Mouse (Mus musculus) urinary bladder, postnatal 14 days (tissue): Measurements from ENCODE around the gene Hnrnpul1.
"Not testable (repeated sequence)": the region's sequence is repeated elsewhere in the genome, so short reads cannot be mapped to it uniquely, and the experiment has no call there.

Experiments used
- DNase-seq: peaks from one replicate; pipeline ENCODE4 v3.0.0; 2021; ENCODE audit warnings: low spot score

The Hnrnpul1 gene

GRCm38 (mm10) chr7:25780021-25780420, 25.5 kb upstream of the Hnrnpul1 start:
- DNase-seq, result no peak

- no peak for DNase-seq
These were observed 13.7 kb upstream of the Hnrnpul1 start for GRCm38 (mm10) chr7:25768229-25768628.

- DNase-seq, result no peak
These were observed 11.6 kb upstream of the Hnrnpul1 start for GRCm38 (mm10) chr7:25766108-25766507.

- DNase-seq, result no peak
These were observed 9.7 kb upstream of the Hnrnpul1 start for GRCm38 (mm10) chr7:25764221-25764620.

GRCm38 (mm10) chr7:25763678-25764077, 9.1 kb upstream of the Hnrnpul1 start:
- no peak for DNase-seq

- no peak for DNase-seq
These were observed 6.8 kb upstream of the Hnrnpul1 start for GRCm38 (mm10) chr7:25761354-25761753.

GRCm38 (mm10) chr7:25756011-25756410, 1.5 kb upstream of the Hnrnpul1 start:
- peak; percentile 94 for DNase-seq

GRCm38 (mm10) chr7:25755468-25755833, 894 bp upstream of the Hnrnpul1 start:
- peak; percentile 67 for DNase-seq

GRCm38 (mm10) chr7:25754439-25754737, 169 bp downstream of the Hnrnpul1 start:
- DNase-seq, result no peak

GRCm38 (mm10) chr7:25753643-25754438, 716 bp downstream of the Hnrnpul1 start:
- peak; percentile 51 for DNase-seq

GRCm38 (mm10) chr7:25753076-25753475, 1.5 kb downstream of the Hnrnpul1 start:
- no peak for DNase-seq

- DNase-seq, result no peak
These were observed 7.7 kb downstream of the Hnrnpul1 start for GRCm38 (mm10) chr7:25746844-25747243.

GRCm38 (mm10) chr7:25738277-25738676, 16.3 kb downstream of the Hnrnpul1 start:
- no peak for DNase-seq

GRCm38 (mm10) chr7:25736920-25737319, 17.6 kb downstream of the Hnrnpul1 start:
- no peak for DNase-seq

- DNase-seq, result no peak
These were observed 19.6 kb downstream of the Hnrnpul1 start for GRCm38 (mm10) chr7:25734991-25735390.

GRCm38 (mm10) chr7:25731294-25732055, 23.1 kb downstream of the Hnrnpul1 start:
- DNase-seq, result no peak

- no peak for DNase-seq
These were observed 24.7 kb downstream of the Hnrnpul1 start for GRCm38 (mm10) chr7:25729862-25730261.

- DNase-seq, result no peak
These were observed 25.2 kb downstream of the Hnrnpul1 start for GRCm38 (mm10) chr7:25729396-25729795.

GRCm38 (mm10) chr7:25727800-25728199, 26.8 kb downstream of the Hnrnpul1 start:
- no peak for DNase-seq

GRCm38 (mm10) chr7:25725886-25726285, 28.7 kb downstream of the Hnrnpul1 start:
- no peak for DNase-seq

- DNase-seq, result not testable (repeated sequence)
These were observed 32.8 kb downstream of the Hnrnpul1 start for GRCm38 (mm10) chr7:25721776-25722175.

- no peak for DNase-seq
These were observed 33.8 kb downstream of the Hnrnpul1 start for GRCm38 (mm10) chr7:25720760-25721159.
